Mouse (Mus musculus): ENCODE results near the gene Rab7b. TPM values are rescaled to one million over a fixed set of nuclear protein-coding genes. Genes with fewer than 3 reads are reported as not detected.

Gene Rab7b
- polyA plus RNA-seq, 2 experiments from 2014 or later, result not detected

- no peak for ATAC-seq
Observed at GRCm38 (mm10) chr1:131696325-131696724, 7.8 kb downstream of the Rab7b start.

- no peak for ATAC-seq
Observed at GRCm38 (mm10) chr1:131698770-131699169, 10.3 kb downstream of the Rab7b start.

- ATAC-seq, result no peak
Observed at GRCm38 (mm10) chr1:131699642-131700041, 11.1 kb downstream of the Rab7b start.

- no peak for ATAC-seq
Observed at GRCm38 (mm10) chr1:131700447-131700846, 12.0 kb downstream of the Rab7b start.

- ATAC-seq, result no peak
Observed at GRCm38 (mm10) chr1:131701391-131701790, 12.9 kb downstream of the Rab7b start.

GRCm38 (mm10) chr1:131702094-131702766 lies 13.7 kb downstream of the Rab7b start:
- peak; percentile 36 for ATAC-seq

GRCm38 (mm10) chr1:131703482-131703881 lies 15.0 kb downstream of the Rab7b start:
- ATAC-seq, result peak; percentile 43

GRCm38 (mm10) chr1:131708338-131708737 lies 19.8 kb downstream of the Rab7b start:
- no peak for ATAC-seq

- no peak for ATAC-seq
Observed at GRCm38 (mm10) chr1:131711518-131711917, 23.0 kb downstream of the Rab7b start.

GRCm38 (mm10) chr1:131712386-131712785 lies 23.9 kb downstream of the Rab7b start:
- ATAC-seq, result no peak

GRCm38 (mm10) chr1:131714388-131715337 lies 26.2 kb downstream of the Rab7b start:
- no peak for ATAC-seq

- ATAC-seq, result no peak
Observed at GRCm38 (mm10) chr1:131718952-131719694, 30.6 kb downstream of the Rab7b start.

GRCm38 (mm10) chr1:131721989-131722388 lies 33.5 kb downstream of the Rab7b start:
- ATAC-seq, result no peak

- ATAC-seq, result no peak
Observed at GRCm38 (mm10) chr1:131723549-131723948, 35.1 kb downstream of the Rab7b start.

- ATAC-seq, result no peak
Observed at GRCm38 (mm10) chr1:131726586-131726985, 38.1 kb downstream of the Rab7b start.

GRCm38 (mm10) chr1:131730639-131731437 lies 42.3 kb downstream of the Rab7b start:
- ATAC-seq, result no peak

GRCm38 (mm10) chr1:131733474-131734180 lies 45.1 kb downstream of the Rab7b start:
- no peak for ATAC-seq

GRCm38 (mm10) chr1:131734657-131735273 lies 46.3 kb downstream of the Rab7b start:
- ATAC-seq, result no peak

- ATAC-seq, result no peak
Observed at GRCm38 (mm10) chr1:131736494-131736893, 48.0 kb downstream of the Rab7b start.

GRCm38 (mm10) chr1:131737269-131737668 lies 48.8 kb downstream of the Rab7b start:
- no peak for ATAC-seq

- no peak for ATAC-seq
Observed at GRCm38 (mm10) chr1:131738760-131739159, 50.3 kb downstream of the Rab7b start.
